Mouse (Mus musculus): ENCODE data around the gene Rnls. TPM values are rescaled to one million over a fixed set of nuclear protein-coding genes. Genes with fewer than 3 reads are reported as not detected.

Gene Rnls
- polyA plus RNA-seq, 1 experiment from 2014 or later, result 7.6 TPM

DNA sequence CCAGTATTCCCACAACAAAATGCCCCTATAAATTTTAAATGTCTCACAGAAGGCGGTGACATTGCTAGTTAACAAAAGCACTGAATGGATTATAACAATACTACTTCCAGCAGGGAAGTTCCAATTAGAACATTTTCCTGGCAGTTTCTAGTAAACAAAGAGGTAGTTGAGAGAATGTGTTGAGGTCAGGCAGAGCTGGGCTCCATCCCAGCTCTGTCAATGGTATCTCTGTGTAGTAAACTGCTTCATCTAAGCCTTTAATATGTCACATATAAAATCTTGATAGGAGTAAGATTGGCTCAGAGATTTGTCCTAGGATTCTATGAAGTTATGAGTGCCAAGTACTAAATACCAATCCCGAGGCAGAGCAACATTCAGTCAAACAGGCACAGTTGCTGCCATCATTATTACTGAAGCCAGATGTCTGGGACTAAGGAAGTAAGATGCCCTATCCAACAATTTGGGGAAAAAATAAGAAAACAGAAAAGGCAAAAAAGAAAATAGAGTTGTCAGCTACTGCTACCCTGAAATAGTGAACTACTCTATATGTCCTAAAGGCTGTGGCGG lies 92.3 kb downstream of the Rnls start:
- 53% methylated on average over 3 of the region's 3 CpGs for WGBS
- ATAC-seq (ENCODE audit: low FRiP score, low read depth), result no peak
- Histone ChIP-seq H3K4me3 (no peak overlapping the region), H3K27ac (no peak overlapping the region), H3K4me1 (no peaks in the 10 kb centered on the region), H3K9me3 (no peaks in the 10 kb centered on the region), H3K36me3 (no peaks in the 10 kb centered on the region), H3K27me3 (no peaks in the 10 kb centered on the region), H3K4me2 (replicated peaks) (no peak overlapping the region), H3K9ac (no peak overlapping the region)

- Histone ChIP-seq H3K4me2 (replicated peaks) (no peak overlapping the region), H3K27ac (no peak overlapping the region), H3K36me3 (no peaks in the 10 kb centered on the region), H3K4me3 (no peak overlapping the region), H3K4me1 (no peaks in the 10 kb centered on the region), H3K27me3 (no peaks in the 10 kb centered on the region), H3K9me3 (no peaks in the 10 kb centered on the region), H3K9ac (no peak overlapping the region)
- ATAC-seq (ENCODE audit: low FRiP score, low read depth), result no peak
- WGBS, result 43% methylated on average over 2 of the region's 2 CpGs
Observed at GRCm38 (mm10) chr19:33296338-33296737, 95.8 kb downstream of the Rnls start.

DNA sequence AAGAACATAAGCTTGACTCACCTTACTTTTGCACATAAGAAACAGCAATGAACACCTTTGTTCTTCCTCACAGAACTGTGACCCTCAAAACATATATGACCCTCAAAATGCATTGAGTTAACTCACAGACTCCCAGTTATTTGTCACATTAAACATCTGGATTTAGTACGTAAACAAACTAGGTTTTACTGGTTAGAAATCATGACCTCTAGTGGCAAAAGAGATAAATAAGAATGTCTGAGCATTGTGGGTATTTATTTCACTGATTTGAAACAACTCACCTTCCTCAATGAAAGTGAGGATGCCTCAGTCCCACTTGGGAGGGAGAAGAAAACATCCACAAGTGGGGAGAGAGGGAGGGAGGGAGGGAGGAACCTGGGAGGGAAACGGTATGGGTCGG lies 109.1 kb downstream of the Rnls start:
- H3K27ac ChIP-seq, result no peak overlapping the region
- ATAC-seq (ENCODE audit: low FRiP score, low read depth), result no peak
- no peak overlapping the region for H3K4me3 ChIP-seq
- no peak overlapping the region for H3K4me2 ChIP-seq (replicated peaks)
- no peaks in the 10 kb centered on the region for H3K9me3 ChIP-seq
- H3K27me3 ChIP-seq, result peaks cover 9% of the 10 kb centered on the region; the same call in 1 of the 2 replicates
- no peak overlapping the region for H3K9ac ChIP-seq
- 38% methylated on average over 3 of the region's 3 CpGs for WGBS
- H3K36me3 ChIP-seq, result no peaks in the 10 kb centered on the region
- no peaks in the 10 kb centered on the region for H3K4me1 ChIP-seq

DNA sequence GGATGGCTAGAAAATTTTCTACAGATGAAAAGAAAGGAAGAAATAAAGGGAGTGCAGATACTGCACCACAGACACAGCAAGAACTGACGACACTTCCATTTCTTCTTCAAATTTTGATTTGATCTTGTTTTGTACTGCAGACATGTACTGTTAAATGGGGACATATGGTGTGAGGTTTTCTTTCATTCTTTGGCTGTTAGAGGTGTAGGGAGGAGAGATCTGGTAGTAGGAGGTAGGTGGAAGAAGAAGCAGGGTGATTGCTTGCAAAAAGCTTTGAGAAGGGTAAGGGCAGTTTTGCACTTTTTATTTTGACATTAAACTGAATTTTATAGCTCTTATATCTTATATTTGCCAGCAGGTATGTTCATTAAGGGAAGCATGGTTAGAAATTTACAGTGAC lies 115.7 kb downstream of the Rnls start:
- Histone ChIP-seq H3K4me3 (no peak overlapping the region), H3K4me2 (replicated peaks) (no peak overlapping the region), H3K9me3 (no peaks in the 10 kb centered on the region), H3K4me1 (no peaks in the 10 kb centered on the region), H3K27ac (no peak overlapping the region), H3K27me3 (peaks cover 39% of the 10 kb centered on the region), H3K36me3 (no peaks in the 10 kb centered on the region), H3K9ac (no peak overlapping the region)
- ATAC-seq (ENCODE audit: low FRiP score, low read depth), result no peak
- WGBS, result 82% methylated on average over 1 of the region's 1 CpGs

DNA sequence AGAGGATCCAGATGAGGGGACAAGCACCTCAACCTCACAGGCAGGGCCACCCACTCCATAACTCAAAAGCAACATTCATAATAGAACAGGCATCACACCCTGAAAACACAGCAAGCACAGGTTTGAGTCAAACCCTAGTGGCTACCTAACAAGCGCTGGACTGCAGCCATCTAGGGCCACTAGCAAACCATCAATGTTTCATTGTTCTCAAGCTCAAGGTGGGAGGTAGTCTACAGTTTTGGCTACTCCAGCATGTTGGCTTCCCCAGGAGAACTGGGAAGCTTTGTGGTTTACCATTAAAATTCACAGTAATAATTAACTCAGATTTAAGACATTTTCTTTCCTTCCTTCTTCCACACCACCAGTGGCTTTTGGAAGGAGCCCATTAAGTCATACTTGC lies 118.4 kb downstream of the Rnls start:
- Histone ChIP-seq H3K27ac (no peak overlapping the region), H3K9ac (no peak overlapping the region), H3K9me3 (no peaks in the 10 kb centered on the region), H3K4me3 (no peak overlapping the region), H3K36me3 (no peaks in the 10 kb centered on the region), H3K4me1 (no peaks in the 10 kb centered on the region), H3K4me2 (replicated peaks) (no peak overlapping the region), H3K27me3 (peaks cover 42% of the 10 kb centered on the region)
- WGBS, result 57% methylated on average over 1 of the region's 1 CpGs
- 0 out of 2 replicates have a peak, but pooled peaks have one; percentile 59 for ATAC-seq (ENCODE audit: low FRiP score, low read depth)

- Histone ChIP-seq H3K27me3 (peaks cover 35% of the 10 kb centered on the region), H3K4me2 (replicated peaks) (no peak overlapping the region), H3K9ac (no peak overlapping the region), H3K4me3 (no peak overlapping the region), H3K4me1 (no peaks in the 10 kb centered on the region), H3K9me3 (no peaks in the 10 kb centered on the region), H3K27ac (no peak overlapping the region), H3K36me3 (no peaks in the 10 kb centered on the region)
- WGBS, result 40% methylated on average over 2 of the region's 2 CpGs
- ATAC-seq (ENCODE audit: low FRiP score, low read depth), result peak; percentile 84
Observed at GRCm38 (mm10) chr19:33271571-33271970, 120.5 kb downstream of the Rnls start.

- Histone ChIP-seq H3K36me3 (no peaks in the 10 kb centered on the region), H3K27ac (no peak overlapping the region), H3K9me3 (no peaks in the 10 kb centered on the region), H3K4me1 (no peaks in the 10 kb centered on the region), H3K4me2 (replicated peaks) (no peak overlapping the region), H3K27me3 (peaks cover 29% of the 10 kb centered on the region), H3K4me3 (no peak overlapping the region), H3K9ac (no peak overlapping the region)
- no peak for ATAC-seq (ENCODE audit: low FRiP score, low read depth)
- WGBS, result 67% methylated on average over 2 of the region's 2 CpGs
Observed at GRCm38 (mm10) chr19:33270231-33270630, 121.9 kb downstream of the Rnls start.

DNA sequence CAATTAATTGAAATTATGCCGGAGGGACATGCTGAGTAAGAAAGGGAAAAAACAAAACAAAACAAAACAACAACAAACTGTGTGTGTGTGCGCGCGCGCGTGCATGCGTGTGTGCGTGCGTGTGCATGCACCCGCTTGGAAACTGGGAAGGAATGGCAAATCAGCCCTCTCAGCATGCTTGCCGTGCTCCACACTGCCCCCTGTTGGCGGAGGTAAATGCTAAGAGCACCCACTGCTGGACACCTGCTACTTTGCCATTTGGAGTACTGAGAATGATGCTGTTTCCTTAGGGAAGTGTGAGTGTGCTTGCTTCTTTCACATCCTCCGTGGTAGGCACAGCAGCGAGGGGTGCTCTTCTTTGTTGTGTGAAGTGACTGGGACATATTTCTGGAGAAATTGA lies 124.1 kb downstream of the Rnls start:
- no peak overlapping the region for H3K4me3 ChIP-seq
- no peak for ATAC-seq (ENCODE audit: low FRiP score, low read depth)
- H3K9me3 ChIP-seq, result no peaks in the 10 kb centered on the region
- 86% methylated on average over 14 of the region's 14 CpGs for WGBS
- no peaks in the 10 kb centered on the region for H3K4me1 ChIP-seq
- no peak overlapping the region for H3K9ac ChIP-seq
- no peaks in the 10 kb centered on the region for H3K36me3 ChIP-seq
- no peak overlapping the region for H3K27ac ChIP-seq
- H3K4me2 ChIP-seq (replicated peaks), result no peak overlapping the region
- H3K27me3 ChIP-seq, result peaks cover 36% of the 10 kb centered on the region

DNA sequence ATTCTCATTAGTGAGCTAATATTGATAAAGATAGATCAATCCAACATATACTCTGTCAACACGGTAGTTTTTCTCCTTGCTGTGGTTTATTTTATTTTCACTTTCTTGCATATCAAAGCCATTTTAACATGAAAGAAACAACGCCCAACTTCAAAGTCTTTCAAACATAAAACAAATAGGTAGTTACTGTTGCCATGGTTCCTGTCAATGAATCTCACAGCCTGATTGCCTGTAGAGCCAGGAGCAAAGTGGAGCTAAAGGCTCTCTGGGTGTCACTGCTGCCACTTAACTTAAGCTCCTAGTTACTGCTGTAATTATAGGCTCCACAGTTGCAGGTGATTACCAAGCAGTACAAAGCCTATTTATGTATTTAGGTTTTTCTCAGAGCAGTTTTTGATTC lies 126.8 kb downstream of the Rnls start:
- Histone ChIP-seq H3K4me2 (replicated peaks) (no peak overlapping the region), H3K4me1 (no peaks in the 10 kb centered on the region), H3K4me3 (no peak overlapping the region), H3K27me3 (peaks cover 29% of the 10 kb centered on the region), H3K9me3 (no peaks in the 10 kb centered on the region), H3K36me3 (no peaks in the 10 kb centered on the region), H3K9ac (no peak overlapping the region), H3K27ac (no peak overlapping the region)
- ATAC-seq (ENCODE audit: low FRiP score, low read depth), result no peak
- 7% methylated on average over 2 of the region's 2 CpGs for WGBS

GRCm38 (mm10) chr19:33264224-33264993 lies 127.7 kb downstream of the Rnls start:
- 32% methylated on average over 3 of the region's 3 CpGs for WGBS
- Histone ChIP-seq H3K4me2 (replicated peaks) (no peak overlapping the region), H3K9me3 (no peaks in the 10 kb centered on the region), H3K4me3 (no peak overlapping the region), H3K9ac (no peak overlapping the region), H3K4me1 (no peaks in the 10 kb centered on the region), H3K27ac (no peak overlapping the region), H3K27me3 (peaks cover 25% of the 10 kb centered on the region), H3K36me3 (no peaks in the 10 kb centered on the region)
- no peak for ATAC-seq (ENCODE audit: low FRiP score, low read depth)

- 68% methylated on average over 2 of the region's 2 CpGs for WGBS
- no peaks in the 10 kb centered on the region for H3K9me3 ChIP-seq
- no peak overlapping the region for H3K27ac ChIP-seq
- no peak overlapping the region for H3K4me3 ChIP-seq
- no peaks in the 10 kb centered on the region for H3K4me1 ChIP-seq
- no peak overlapping the region for H3K9ac ChIP-seq
- ATAC-seq (ENCODE audit: low FRiP score, low read depth), result no peak
- H3K4me2 ChIP-seq (replicated peaks), result no peak overlapping the region
- no peaks in the 10 kb centered on the region for H3K36me3 ChIP-seq
- peaks cover 19% of the 10 kb centered on the region for H3K27me3 ChIP-seq
Observed at GRCm38 (mm10) chr19:33262421-33262820, 129.7 kb downstream of the Rnls start.

GRCm38 (mm10) chr19:33259164-33259563 lies 132.9 kb downstream of the Rnls start:
- WGBS, result 84% methylated on average over 1 of the region's 1 CpGs
- ATAC-seq (ENCODE audit: low FRiP score, low read depth), result no peak
- H3K9me3 ChIP-seq, result no peaks in the 10 kb centered on the region

GRCm38 (mm10) chr19:33253893-33254292 lies 138.2 kb downstream of the Rnls start:
- Histone ChIP-seq H3K27me3 (no peaks in the 10 kb centered on the region), H3K4me2 (replicated peaks) (no peak overlapping the region), H3K36me3 (no peaks in the 10 kb centered on the region), H3K27ac (no peak overlapping the region), H3K4me3 (no peak overlapping the region), H3K9ac (no peak overlapping the region), H3K9me3 (no peaks in the 10 kb centered on the region), H3K4me1 (no peaks in the 10 kb centered on the region)
- no peak for ATAC-seq (ENCODE audit: low FRiP score, low read depth)
- 72% methylated on average over 5 of the region's 5 CpGs for WGBS

More at GRCm38 (mm10) chr19:33259164-33259563, 132.9 kb downstream of the Rnls start:
- no peaks in the 10 kb centered on the region for H3K4me1 ChIP-seq
- peaks cover 5% of the 10 kb centered on the region for H3K27me3 ChIP-seq
- H3K9ac ChIP-seq, result no peak overlapping the region
- no peak overlapping the region for H3K4me3 ChIP-seq
- H3K36me3 ChIP-seq, result no peaks in the 10 kb centered on the region
- H3K4me2 ChIP-seq (replicated peaks), result no peak overlapping the region
- no peak overlapping the region for H3K27ac ChIP-seq
